Mouse (Mus musculus) cerebellum, adult 9-10 months (tissue): Measurements from ENCODE around the gene Tmem269.

ENCODE experiments used
- DNase-seq: peaks from one replicate; pipeline ENCODE4 v3.0.0; 2022

Gene Tmem269

GRCm38 (mm10) chr4:119234348-119234747, 16.3 kb upstream of the Tmem269 start:
- DNase-seq, result no peak

- DNase-seq, result peak; percentile 62
Observed at GRCm38 (mm10) chr4:119233256-119233901, 15.4 kb upstream of the Tmem269 start.

DNA sequence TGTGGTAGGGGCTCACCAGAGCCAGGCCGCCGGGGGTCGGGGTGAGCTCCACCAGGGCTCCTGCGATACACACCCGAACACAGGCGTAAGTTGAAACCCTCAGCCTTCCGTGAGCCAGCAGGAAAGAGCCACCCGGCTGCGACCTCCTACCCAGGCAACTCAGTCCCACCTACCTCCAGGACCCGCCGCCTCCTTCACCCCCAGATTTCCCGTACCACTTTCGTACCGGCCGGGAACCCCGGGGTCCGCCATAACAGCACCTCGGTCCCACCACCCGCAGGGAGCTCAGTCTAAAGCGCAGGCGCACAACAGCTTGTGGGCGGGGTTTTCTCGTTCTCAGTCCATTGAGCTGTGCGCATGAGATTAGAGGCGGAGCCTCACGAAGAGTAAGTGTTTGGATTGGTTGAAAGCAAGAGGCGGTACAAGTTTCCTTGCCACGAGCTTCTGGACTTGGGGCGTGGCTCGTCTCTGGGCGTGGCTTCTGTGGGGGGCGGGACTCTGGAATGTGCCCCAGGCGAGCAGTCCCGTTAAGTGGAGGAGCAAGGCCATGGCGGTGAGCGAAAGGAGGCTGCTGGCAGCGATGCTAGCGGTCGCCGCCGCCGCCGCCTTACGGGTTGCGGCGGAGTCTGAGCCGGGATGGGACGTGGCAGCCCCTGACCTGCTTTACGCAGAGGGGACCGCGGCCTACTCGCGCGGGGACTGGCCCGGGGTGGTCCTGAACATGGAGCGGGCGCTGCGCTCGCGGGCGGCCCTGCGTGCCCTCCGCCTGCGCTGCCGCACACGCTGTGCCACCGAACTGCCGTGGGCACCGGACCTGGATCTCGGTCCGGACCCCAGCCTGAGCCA, 14.6 kb upstream of the Tmem269 start, which contains the start of the genes AU022252 and P3h1:
TSS of gene AU022252 (minus strand) at position 303 of the 846 bp plus-strand sequence.
TSS of gene P3h1 (plus strand) at position 506 of the 846 bp plus-strand sequence.
- DNase-seq, result peak; percentile 100

DNA sequence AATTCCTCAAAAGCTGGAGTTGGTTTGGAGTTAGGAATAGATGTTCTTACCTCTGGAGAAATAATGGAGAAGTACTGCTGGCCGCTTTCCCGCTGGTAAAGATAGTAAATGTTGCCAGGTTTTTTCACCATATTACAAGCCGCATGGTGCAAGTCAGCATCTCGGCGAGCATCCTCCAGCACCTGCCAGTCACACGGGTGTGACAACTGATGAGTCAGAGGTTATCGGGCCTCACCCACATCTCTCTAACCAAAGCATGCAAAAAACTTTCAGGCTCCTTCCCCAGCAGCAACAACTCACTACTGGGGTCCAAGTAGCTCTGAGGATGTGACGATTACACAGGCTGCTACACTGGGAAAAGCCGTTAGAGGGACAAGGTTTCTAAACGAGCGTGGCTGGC, 8.7 kb upstream of the Tmem269 start:
- no peak for DNase-seq

- DNase-seq, result no peak
Observed at GRCm38 (mm10) chr4:119225719-119226118, 7.7 kb upstream of the Tmem269 start.

DNA sequence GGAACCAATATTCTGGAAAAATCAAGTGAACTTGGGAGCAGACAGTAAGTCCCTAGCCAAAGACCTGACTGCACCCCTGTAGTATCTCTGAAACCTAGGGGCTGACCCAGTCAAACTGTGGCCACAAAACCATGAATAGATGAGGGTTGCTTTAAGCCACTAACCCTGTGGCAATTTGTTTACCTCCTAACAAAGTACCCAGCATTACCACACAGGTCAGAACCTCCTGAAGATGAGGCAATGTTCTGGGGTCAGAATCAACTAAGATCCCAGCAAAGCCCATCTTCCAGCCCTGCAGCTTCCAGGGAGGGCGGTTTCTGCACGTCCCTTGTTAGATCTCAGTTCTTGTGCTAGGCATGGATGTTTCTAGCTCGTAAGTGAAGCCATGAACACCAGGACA, 6.5 kb upstream of the Tmem269 start:
- DNase-seq, result no peak

- no peak for DNase-seq
Observed at GRCm38 (mm10) chr4:119223696-119224095, 5.7 kb upstream of the Tmem269 start.

DNA sequence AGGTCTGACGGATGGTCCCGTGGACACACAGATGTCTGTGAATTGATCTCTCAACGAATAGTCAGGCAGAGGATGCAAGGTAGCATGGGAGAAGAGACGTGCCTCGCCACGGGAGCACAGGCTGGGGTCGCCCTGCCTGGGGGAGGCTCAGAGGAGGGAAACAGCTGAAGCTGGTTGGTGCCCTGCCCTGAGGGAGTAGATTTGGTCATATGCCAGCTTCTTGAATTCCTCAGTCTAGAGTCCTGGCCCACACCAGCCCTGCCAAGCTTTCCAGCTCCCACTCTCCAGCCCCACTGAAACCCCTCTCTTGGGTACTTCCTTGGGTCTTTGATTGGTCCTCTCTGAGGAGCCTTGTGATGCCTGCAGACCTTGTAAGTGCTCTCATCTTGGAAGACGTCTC, 1.4 kb downstream of the Tmem269 start:
- DNase-seq, result no peak

GRCm38 (mm10) chr4:119204672-119205071, 13.3 kb downstream of the Tmem269 start:
- DNase-seq, result no peak

DNA sequence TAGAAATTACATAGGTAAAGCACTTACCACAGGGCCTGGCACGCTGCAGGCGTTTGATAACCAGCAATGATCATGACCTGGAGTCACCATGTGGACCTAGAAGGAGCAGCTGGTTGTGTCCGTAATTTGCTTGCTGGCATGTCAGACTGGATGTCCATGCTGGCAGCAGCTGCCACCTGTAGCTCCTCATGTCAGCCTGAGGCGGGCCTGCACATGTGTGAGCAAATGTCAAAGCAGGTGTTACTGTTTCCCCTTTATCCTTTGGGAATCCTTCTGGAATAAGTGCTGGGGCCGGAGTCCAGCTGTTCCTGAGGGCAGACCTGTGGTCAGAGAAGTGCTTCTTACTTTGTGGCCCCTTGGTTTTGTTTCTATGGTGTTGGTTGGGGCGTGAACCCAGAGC, 19.9 kb downstream of the Tmem269 start:
- no peak for DNase-seq

GRCm38 (mm10) chr4:119195582-119196320, 22.3 kb downstream of the Tmem269 start:
- DNase-seq, result peak; percentile 46

- DNase-seq, result peak; percentile 80
Observed at GRCm38 (mm10) chr4:119194909-119195581, 23.0 kb downstream of the Tmem269 start, which contains the start of gene Svbp. Svbp (plus strand) TSS chr4:119195306.

DNA sequence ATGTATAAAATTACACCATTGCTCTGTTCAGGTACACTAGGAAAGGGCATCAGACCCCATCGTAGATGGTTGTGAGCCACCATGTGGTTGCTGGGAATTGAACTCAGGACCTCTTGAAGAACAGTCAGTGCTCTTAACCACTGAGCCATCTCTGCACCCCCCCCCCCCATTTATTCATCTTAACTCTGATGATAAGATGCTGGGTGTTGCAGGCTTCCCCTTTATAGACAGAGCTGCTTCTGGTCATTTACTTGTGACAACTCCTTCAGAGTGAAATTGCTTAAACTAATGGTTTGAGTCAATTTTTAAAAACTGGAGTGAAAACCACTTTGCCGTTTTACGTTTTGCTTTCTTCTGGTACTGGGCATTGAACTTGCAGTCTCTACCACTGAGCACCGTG, 25.3 kb downstream of the Tmem269 start:
- no peak for DNase-seq

DNA sequence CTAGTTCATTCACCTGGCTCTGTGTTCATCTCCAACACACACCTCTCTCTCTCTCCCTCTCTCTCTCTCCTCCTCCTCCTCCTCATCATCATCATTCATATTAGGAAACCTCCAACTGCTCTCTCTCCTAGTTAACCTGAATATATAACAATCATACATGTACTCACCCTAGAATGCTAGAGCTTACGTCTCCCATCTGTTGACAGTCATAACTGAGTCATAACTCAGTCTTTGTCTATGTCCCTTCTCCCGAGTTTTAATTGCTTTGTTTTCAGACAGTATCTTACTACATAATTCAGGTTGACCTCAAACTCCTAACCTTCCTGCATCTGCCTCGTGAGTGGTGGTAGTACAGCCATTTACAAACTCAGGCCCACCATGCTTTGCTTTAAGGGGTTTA, 26.7 kb downstream of the Tmem269 start:
- no peak for DNase-seq

DNA sequence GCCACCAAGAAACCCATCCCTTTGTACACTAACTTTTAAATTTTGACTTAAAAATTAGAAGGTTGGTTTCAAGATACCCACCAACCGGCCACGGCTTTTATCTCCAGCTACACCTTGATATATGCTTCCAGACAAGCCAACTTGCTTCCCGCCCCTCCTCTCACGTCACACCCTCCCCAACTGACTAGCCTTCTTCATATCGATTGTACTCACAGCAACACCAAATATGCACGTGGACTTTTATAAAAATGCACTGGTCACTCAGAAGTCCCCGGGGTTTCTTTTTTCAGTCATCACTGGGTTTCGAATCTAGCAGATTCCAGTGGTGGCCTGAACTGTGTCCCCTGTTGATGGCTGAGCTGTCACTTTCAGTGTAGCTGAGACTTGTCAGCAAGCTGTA, 27.4 kb downstream of the Tmem269 start:
- DNase-seq, result no peak

DNA sequence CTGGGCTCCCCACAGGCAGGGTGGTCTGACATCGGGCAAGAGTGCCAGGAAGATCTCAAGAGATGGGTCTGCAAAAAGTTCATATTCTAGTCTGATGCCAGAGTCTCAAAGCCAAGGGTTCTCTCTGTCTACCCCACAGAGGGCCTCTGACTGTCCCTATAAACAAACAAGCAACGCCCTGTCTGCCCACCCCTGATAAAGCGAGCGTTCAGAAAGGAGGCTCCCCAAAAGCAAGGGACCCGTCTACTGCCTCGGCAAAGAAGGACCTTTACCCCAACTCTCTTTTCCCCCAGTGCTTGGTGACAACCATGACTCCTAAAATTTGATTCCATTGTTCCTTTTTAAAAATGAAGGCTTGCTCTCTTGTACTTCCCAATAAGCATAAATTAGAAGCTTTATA, 28.2 kb downstream of the Tmem269 start, which contains the start of gene Ermap:
TSS of gene Ermap (minus strand) at position 148 of the 400 bp plus-strand sequence.
- DNase-seq, result no peak

- no peak for DNase-seq
Observed at GRCm38 (mm10) chr4:119189392-119189791, 28.6 kb downstream of the Tmem269 start.

GRCm38 (mm10) chr4:119188060-119188785, 29.8 kb downstream of the Tmem269 start:
- DNase-seq, result no peak

GRCm38 (mm10) chr4:119185771-119186170, 32.2 kb downstream of the Tmem269 start:
- DNase-seq, result no peak

DNA sequence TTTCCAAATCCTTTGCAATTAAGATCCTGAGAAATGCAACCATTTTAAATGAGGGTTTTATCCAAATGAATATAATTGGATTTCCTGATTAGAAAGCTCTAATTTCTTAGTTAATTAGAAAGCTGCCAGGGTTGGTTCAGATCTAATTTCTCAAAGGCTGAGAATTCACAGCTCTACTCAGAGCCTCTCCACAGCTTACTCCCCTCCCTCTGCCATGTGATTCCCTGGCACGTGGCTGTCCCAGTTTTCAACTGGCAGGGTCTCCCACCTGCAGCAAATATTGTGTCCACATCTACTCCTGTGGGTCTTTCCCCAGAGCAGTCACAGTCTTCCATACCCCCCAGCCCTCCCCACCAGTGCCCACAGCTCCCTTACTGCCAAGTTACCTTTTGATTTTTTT, 34.5 kb downstream of the Tmem269 start:
- DNase-seq, result no peak

GRCm38 (mm10) chr4:119181456-119181855, 36.6 kb downstream of the Tmem269 start:
- no peak for DNase-seq

DNA sequence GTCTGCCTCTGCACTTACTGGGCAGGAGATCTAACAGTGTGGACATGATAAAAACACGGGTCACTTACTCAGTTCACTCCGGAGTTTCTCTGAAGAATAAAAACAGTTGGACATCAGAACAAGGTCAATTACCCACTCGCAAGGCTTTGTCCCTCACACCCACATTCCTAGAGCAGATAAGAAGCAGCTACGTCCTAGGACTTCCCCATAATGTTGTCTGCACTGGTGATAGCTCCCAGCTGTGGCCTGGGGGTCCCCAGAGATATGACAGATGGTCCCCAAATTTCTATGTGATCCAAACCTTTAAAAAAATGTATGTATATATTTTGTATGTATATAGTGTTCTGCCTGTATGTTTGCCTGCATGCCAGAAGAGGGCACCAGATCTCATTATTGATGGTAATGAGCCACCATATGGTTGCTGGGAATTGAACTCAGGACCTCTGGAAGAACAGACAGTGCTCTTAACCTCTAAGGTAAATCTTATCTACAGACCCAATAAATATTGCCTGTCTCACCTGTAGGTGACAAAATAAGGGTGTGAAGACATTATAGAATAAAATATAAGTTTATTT, 37.8 kb downstream of the Tmem269 start:
- no peak for DNase-seq
